Mouse (Mus musculus) limb, embryonic 12.5 days (tissue): ENCODE measurements around the gene Olfr153. TPM values are rescaled to one million over a fixed set of nuclear protein-coding genes. Genes with fewer than 3 reads are reported as not detected.

Source experiments
- polyA plus RNA-seq: library from polyadenylated mRNA; unstranded; fragments of >200 nt; fragmentation: Nextera tagmentation; extraction: Ambion mirVana; gene quantifications from 2 replicates; pipeline ENCODE4 v1.2.1, GENCODE M21; 2016

Olfr153 gene
- polyA plus RNA-seq, 1 experiment from 2014 or later: not detected

Other genes starting within 250 kb of the Olfr153 start
- gene Olfr1118, start 224.2 kb upstream of the Olfr153 start, polyA plus RNA-seq: not detected in 2 replicates
- not detected in 2 replicates for gene Olfr1120, start 177.0 kb upstream of the Olfr153 start, polyA plus RNA-seq
- gene Olfr1121, start 161.9 kb upstream of the Olfr153 start, polyA plus RNA-seq: not detected in 2 replicates
- not detected in 2 replicates for gene Olfr1122, start 145.9 kb upstream of the Olfr153 start, polyA plus RNA-seq
- not detected in 2 replicates for gene Olfr1123, start 115.2 kb upstream of the Olfr153 start, polyA plus RNA-seq
- 0.08 and 0.09 TPM in 2 replicates for gene Olfr1124, start 101.5 kb upstream of the Olfr153 start, polyA plus RNA-seq
- not detected in 2 replicates for gene Olfr1126, start 77.8 kb upstream of the Olfr153 start, polyA plus RNA-seq
- gene Pramel7, start 34.7 kb upstream of the Olfr153 start, polyA plus RNA-seq: not detected in 2 replicates
- gene Pramel6, start 25.2 kb upstream of the Olfr153 start, polyA plus RNA-seq: not detected in 2 replicates
- not detected in 2 replicates for gene Olfr1128, start 13.7 kb downstream of the Olfr153 start, polyA plus RNA-seq
- gene Olfr1129, start 42.1 kb downstream of the Olfr153 start, polyA plus RNA-seq: not detected in 2 replicates
- not detected in 2 replicates for gene Olfr1130, start 74.4 kb downstream of the Olfr153 start, polyA plus RNA-seq
- gene Olfr1131, start 95.3 kb downstream of the Olfr153 start, polyA plus RNA-seq: not detected in 2 replicates
- gene Olfr1132, start 105.7 kb downstream of the Olfr153 start, polyA plus RNA-seq: not detected in 2 replicates
- gene Olfr1133, start 115.6 kb downstream of the Olfr153 start, polyA plus RNA-seq: not detected in 2 replicates
- not detected in 2 replicates for gene Olfr1134, start 126.7 kb downstream of the Olfr153 start, polyA plus RNA-seq
- not detected in 2 replicates for gene Olfr1135, start 141.9 kb downstream of the Olfr153 start, polyA plus RNA-seq
- gene Olfr1136, start 162.2 kb downstream of the Olfr153 start, polyA plus RNA-seq: not detected in 2 replicates
- not detected in 2 replicates for gene Olfr1137, start 181.4 kb downstream of the Olfr153 start, polyA plus RNA-seq
- not detected in 2 replicates for gene Olfr1138, start 208.2 kb downstream of the Olfr153 start, polyA plus RNA-seq
- gene Olfr1140, start 212.0 kb downstream of the Olfr153 start, polyA plus RNA-seq: not detected in 2 replicates
- gene Olfr1141, start 222.2 kb downstream of the Olfr153 start, polyA plus RNA-seq: not detected in 2 replicates
- not detected in 2 replicates for gene Olfr152, start 247.7 kb downstream of the Olfr153 start, polyA plus RNA-seq